Mouse (Mus musculus): ENCODE data around the gene Rbm12b1.
"Not testable (repeated sequence)": the region's sequence is repeated elsewhere in the genome, so short reads cannot be mapped to it uniquely, and the experiment has no call there.

Gene Rbm12b1

GRCm38 (mm10) chr4:12140141-12140567 is at the start of gene Rbm12b1:
Gene Rbm12b1 (plus strand): TSS chr4:12140264.
- peak; percentile 69 for DNase-seq (ENCODE audit: low spot score)

GRCm38 (mm10) chr4:12140592-12141062 is 563 bp downstream of the Rbm12b1 start:
- DNase-seq (ENCODE audit: low spot score) = not testable (repeated sequence)

- not testable (repeated sequence) for DNase-seq (ENCODE audit: low spot score)
These were observed 1.5 kb downstream of the Rbm12b1 start for GRCm38 (mm10) chr4:12141516-12141915.

- DNase-seq (ENCODE audit: low spot score) = no peak
These were observed 7.6 kb downstream of the Rbm12b1 start for GRCm38 (mm10) chr4:12147660-12148059.

GRCm38 (mm10) chr4:12170986-12171317 is 30.9 kb downstream of the Rbm12b1 start:
- DNase-seq (ENCODE audit: low spot score) = no peak

- DNase-seq (ENCODE audit: low spot score) = peak; percentile 65
These were observed 31.4 kb downstream of the Rbm12b1 start, which contains the start of gene Fam92a for GRCm38 (mm10) chr4:12171318-12172091. Gene Fam92a (minus strand): TSS chr4:12172015.

GRCm38 (mm10) chr4:12178992-12179391 is 38.9 kb downstream of the Rbm12b1 start:
- DNase-seq (ENCODE audit: low spot score) = no peak

Data from ovary, postnatal 14 days (tissue).